Mouse (Mus musculus) embryo, embryonic 9.5 days (tissue): ENCODE measurements around the gene Mdfic.
A peak's percentile ranks its signal among the peaks of the same experiment; 100 is the strongest.

ENCODE experiments used
- DNase-seq: peaks from one replicate; pipeline ENCODE4 v3.0.0-alpha.2; 2017; ENCODE audit errors: extremely low spot score

Gene Mdfic

GRCm38 (mm10) chr6:15739132-15739531, 18.7 kb downstream of the Mdfic start:
- DNase-seq: no peak

DNA sequence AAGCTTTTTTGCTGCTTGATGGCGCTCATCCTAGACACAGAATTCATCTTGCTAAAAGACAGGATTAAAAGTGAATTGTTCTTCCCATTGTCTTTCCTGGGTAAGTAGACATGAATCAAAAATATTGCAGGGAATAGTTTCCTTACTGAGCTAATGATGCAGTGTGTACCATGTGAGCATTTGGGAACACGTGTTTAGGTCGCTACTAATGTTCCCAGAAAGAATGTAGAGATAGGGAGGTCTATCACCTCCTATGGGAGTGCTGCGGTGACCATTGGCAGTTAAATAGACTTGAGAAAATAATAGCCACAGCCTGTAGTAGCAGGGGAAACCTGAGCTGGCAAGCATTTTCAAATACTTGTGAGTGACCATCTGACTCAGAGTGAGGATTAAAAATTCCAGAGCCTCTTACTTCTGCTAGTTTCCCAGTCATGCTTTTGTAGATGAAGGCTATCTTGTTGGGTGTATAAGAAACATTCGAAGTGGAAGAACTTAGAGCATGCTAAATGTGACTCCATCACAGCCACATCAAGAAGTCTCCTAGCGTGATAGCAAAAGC, 22.2 kb downstream of the Mdfic start:
- DNase-seq: no peak

DNA sequence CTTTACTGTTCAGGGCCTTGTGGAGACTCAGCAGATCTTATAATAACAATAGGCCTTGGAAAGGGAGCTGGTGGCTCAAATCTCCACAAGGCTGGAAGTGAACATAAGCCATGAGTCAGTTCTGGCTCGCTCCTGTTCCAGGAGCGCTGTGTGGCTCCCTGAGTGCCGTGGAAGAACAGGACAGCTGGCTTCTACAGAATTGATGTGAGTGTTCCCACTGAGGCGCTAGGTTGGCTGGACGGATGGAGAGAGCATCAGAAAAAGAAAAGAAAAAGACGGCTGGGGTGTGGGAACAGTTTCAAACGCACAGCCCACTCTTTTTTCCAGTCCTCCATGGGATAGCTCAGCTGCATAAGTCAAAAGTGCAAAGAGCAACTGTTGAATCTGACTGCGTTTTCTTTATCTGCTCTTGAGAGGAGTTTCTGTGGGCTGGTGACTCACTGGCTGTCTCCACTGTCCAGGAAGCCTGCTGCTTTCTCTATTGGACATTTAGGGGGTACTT, 22.9 kb downstream of the Mdfic start:
- DNase-seq: no peak

DNA sequence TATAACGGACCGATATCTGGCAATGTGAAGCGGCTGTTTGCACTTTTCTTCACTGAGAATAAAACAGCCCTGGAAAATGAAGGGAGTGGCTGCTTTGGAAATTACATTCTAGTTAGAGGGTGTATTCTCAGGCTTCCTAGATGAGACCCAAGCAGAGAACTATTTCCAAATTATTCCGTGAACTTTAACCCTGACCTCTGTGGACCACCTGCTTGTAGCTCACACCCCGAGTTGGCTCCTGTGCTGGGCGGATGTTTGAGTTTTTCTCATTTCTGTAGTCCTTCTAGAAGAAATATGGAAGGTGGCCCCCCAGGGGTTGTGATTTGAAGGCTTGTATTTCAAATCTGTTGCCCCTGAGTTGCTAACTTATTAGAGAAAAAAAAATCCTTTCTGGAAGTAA, 23.3 kb downstream of the Mdfic start:
- DNase-seq: no peak

DNA sequence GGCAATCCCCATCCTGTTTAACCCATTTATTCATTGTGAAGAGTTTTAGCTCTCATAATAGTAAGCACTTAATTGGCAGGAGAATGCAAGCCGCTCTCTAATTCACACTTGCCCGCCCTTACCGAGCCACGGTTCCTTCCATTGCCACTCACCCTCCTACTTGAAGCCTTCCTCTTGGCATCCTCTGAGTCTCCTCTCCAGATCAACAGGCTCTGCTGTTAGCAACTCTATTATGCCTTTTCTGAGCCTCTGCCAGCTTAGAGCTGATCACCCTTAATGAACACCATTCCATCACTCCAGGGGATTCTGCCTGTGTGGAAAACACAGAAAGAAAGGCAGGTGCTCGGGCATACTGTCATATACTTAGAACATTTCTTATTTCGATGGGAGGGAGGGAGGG, 24.9 kb downstream of the Mdfic start:
- DNase-seq: no peak

GRCm38 (mm10) chr6:15745891-15746290, 25.4 kb downstream of the Mdfic start:
- DNase-seq: no peak

DNA sequence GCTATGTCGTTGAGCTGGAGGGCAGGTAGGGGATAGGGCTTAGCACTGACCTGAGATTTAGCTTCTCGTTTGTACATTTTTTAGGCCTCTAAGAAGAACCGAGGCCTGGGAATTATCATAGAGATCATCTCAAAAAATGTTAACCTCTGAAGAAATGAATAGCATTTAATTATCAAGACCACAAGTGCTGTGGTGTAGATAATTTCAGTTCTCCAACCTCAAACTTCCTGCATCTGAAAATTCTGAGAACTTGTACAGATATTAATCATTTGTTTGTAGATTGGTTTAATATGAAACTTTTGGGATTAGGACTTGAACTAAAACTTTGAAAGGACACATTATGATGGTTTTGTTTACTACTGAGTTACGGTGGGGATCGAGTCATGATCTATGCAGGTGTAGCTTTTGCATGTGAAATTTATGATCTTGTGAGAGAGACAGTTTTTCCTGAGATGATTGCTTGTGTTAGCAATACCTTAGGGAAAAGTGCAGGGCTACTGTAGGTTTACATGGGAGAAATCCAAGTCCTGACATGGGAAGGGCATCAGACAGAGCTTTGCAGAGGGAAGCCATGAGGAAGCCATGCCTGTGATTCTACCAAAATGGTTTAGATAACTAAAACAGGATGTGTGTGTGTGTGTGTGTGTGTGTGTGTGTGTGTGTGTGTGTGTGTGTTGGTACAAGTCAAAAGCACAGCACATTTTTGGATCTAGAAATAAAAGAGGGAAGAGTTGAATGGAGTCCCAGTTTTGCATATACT, 27.1 kb downstream of the Mdfic start:
- DNase-seq: no peak

DNA sequence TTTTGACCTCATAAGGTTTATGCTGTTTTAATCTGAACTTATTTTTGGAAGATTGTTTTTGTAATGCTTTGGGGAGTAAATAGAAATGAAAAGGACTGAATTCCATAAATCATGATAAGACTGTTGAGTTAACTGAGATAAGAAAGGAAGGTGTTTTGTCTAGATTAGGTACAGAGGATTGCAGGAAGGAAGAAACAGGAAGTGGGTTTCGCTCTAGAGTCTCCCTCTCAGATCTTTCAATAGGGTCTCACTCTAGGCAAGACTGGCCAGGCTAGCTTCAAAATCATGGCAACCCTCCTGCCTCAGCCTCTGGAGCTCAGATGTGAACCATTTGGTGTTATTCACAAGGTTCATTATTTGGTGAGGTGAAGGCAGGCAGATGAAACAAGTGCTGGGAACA, 27.8 kb downstream of the Mdfic start:
- DNase-seq: no peak

- DNase-seq: no peak
Measured at GRCm38 (mm10) chr6:15748943-15749342, 28.5 kb downstream of the Mdfic start.

DNA sequence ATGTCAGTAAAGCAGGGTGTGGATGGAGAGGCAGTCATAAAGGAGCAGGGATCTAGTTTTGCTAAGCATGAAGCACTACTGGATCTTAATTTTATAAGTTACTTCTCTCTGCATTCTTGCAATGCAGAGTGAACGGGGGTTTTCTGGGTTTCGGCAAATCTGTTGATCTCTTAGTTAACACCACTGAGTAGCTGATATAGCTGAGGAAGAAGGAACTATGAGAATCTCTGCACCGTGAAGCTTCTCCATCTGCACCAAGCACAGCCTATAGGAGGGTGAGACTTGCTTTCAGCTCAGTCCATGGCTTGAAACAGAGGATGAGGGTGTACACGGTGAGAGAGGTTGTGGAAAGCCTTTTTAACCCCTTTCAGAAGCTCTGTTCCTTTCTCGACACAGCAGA, 29.6 kb downstream of the Mdfic start:
- no peak for DNase-seq

DNA sequence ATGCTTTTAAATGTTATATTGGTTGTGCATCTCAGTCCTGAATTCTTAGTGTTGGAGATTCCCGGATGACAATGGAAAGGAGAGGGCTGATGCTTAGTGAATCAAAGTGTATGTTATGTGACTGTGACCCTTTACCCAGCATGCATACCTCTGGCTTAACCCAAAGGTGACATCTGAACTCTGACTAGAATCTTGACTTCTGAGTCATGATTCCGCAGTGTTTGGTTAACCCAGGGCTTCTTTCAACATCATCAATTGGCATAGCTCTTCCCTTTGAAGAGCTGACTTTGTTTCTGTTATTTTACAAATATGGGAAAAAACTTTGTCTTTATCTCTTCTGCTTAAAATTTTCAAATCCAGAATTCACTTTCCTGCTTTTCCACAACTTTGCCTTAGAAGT, 30.9 kb downstream of the Mdfic start:
- DNase-seq: no peak

DNA sequence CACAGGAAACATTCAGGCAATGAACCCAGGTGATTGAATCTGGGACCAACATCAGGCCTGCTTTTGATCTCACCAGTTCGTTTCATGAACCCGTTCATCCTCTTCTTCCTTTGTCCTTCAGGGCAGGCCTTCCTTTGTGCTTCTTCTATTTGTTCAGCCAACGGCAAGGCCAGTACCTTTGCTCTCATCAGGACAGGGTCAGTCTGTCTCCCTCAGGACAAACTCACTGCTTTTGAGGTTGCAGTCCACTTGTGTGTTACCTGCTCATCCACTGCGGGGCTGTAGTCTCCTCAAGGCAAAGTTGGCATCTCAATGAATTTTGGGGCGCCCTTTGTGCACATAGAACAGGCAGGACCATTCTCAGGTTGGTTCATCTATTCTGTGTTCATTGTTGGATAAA, 31.7 kb downstream of the Mdfic start:
- DNase-seq: no peak

DNA sequence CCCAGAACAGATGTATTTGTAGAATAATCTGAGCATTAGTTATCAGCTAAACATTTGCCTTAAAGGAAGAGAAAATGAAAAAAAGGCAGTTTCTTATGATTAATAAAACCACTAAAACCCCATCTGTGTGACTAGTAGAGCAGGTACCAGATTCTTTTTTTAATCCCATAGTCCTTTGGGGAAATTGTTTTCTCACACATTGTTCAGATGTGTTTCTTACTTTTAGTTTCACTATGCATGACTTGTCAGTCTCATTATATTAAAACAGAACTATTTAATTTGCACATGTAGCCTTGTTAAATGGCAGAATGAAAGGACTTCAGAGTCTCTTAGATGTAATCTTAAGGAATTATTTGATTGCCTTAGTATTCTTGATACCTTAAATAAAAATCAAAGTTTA, 32.7 kb downstream of the Mdfic start:
- DNase-seq: no peak

DNA sequence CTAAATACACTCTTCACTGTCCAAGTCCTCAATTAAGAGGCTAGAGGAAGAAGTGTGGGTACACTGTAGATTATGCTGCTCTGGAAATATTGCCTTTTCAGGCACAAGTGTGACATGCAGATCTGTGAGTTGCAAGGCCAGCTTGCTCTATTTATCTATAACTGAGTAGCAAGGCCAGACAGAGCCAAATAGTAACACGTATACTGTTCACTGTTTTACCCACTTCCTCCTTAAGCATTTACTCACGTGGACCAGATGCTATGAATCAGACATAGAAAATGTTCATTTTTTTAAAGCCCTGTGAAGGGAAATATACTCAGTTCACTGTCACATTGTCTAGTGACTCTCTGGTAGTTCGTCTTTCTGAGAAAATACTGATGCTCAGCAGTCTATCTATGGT, 37.9 kb downstream of the Mdfic start:
- DNase-seq: no peak

DNA sequence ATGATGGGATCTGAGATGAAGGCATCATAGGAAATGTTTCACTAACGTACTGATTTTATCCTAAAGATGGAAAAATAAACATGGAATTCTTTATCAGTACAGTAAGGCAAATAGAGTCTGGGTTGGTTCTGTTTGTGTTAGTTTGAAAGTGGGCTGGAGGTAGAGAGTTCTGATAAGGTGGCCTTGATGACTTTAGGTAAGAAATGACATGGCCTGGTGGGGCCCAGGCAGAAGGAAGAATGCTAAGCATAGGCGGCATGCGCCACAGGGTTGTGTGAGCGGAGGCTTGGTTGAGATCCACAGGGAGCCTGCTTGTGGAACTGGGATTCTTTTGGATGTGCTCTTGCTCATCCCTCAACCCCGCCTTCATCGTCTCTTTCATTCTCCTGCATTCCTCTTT, 40.3 kb downstream of the Mdfic start:
- no peak for DNase-seq

GRCm38 (mm10) chr6:15764039-15764438, 43.6 kb downstream of the Mdfic start:
- no peak for DNase-seq

- DNase-seq: no peak
Measured at GRCm38 (mm10) chr6:15767460-15767859, 47.0 kb downstream of the Mdfic start.

- no peak for DNase-seq
Measured at GRCm38 (mm10) chr6:15770128-15770527, 49.7 kb downstream of the Mdfic start.

- DNase-seq: no peak
Measured at GRCm38 (mm10) chr6:15777070-15777469, 56.6 kb downstream of the Mdfic start.

- DNase-seq: no peak
Measured at GRCm38 (mm10) chr6:15780127-15780526, 59.7 kb downstream of the Mdfic start.

GRCm38 (mm10) chr6:15780688-15781087, 60.2 kb downstream of the Mdfic start:
- DNase-seq: no peak

DNA sequence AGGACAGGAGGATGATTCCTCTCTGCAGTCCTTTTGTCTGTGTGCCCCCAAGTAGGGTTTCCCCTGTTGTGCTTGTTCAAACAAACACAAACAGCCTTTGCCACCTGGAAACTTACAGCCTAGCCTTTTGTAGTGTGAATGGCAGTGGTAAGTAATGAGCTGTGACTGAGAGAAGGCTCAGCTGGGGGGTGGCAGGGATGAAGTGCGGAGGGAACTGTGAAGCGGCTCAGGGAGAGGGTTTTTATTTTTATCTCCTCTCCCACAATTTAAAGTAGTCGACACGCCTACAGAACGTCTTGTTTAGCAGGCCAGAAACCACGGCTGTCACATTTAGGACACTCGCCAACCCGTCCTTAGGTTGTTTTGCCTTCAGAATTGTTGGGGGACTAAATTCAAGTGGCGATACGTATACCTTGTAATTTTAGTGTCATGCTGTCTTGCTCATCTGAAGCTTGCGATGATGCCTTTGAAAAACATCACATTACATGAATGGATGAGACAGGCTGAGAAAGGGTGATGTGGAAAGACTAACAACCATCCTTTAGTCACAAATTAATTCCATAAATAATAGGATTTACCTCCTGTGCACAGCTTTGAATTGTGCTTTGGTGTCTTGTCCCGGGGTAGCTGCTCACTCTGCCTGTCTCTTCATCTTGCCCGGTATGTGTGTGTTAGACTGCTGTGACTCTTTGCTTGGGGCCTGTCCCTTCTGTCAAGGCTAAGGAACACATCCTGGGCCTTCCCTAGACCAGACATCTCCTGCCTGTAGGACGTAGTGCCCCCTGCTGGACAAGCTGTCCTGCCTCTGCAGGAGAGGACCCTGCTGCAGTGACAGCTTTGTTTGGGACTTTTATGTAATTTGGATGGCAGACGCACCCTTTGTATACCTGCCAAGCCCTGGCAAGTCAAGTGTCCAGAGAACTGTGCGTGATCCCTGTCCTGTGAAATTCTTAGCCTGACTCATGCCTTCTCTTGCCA, 69.4 kb downstream of the Mdfic start:
- peak; percentile 57 for DNase-seq
